ENCODE assay signal across 8 mouse cellular contexts in the genomic region with DNA sequence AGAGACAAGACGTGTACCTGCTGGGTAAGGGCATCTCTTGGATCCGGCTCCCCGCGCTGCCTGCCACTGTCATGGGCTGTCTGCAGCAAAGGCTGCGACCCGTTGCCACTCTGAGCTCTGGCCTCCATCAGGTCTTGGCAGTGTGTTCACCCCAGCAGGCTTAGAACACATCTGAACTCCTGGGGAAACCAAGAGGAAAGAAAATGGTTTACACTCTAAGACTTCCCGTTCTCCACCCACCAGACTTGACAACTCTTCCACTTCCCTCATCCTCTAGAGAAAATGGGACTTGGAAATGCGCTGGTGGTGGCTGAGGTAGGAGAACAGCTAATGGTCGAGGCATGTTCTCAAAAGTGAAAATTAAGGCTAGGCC. TPM values are rescaled to one million over a fixed set of nuclear protein-coding genes. Genes with fewer than 3 reads are reported as not detected.
DNase-seq lines count a peak whose midpoint lies in the region; ATAC-seq lines count a peak whose summit lies in the region.

No protein-coding gene starts in this region.

- peak overlapping the region; percentile 41 for H3K9ac ChIP-seq in intestine, embryonic 15.5 days
- no peak overlapping the region for H3K9ac ChIP-seq in liver, embryonic 12.5 days

- no peak for ATAC-seq in intestine, embryonic 15.5 days
- no peak for ATAC-seq in liver, embryonic 12.5 days
- no peak for ATAC-seq in erythroblast, adult 5-6 weeks (replicated peaks; ENCODE audit: low FRiP score, poor library complexity, severe bottlenecking)

- peak overlapping the region; percentile 84 for H3K4me3 ChIP-seq in forebrain, embryonic 10.5 days
- H3K4me3 ChIP-seq in intestine, embryonic 15.5 days (replicated peaks): peak overlapping the region; percentile 81
- H3K4me3 ChIP-seq in liver, embryonic 12.5 days: peak overlapping the region; percentile 14

- 32% methylated on average over 9 of the region's 9 CpGs for WGBS in forebrain, embryonic 10.5 days
- WGBS in intestine, embryonic 15.5 days: 30% methylated on average over 9 of the region's 9 CpGs
- WGBS in liver, embryonic 12.5 days (ENCODE audit: insufficient replicate concordance): 59% methylated on average over 9 of the region's 9 CpGs

- H3K27me3 ChIP-seq in forebrain, embryonic 10.5 days (ENCODE audit: poor library complexity, severe bottlenecking): peaks cover 14% of the 10 kb centered on the region
- H3K27me3 ChIP-seq in intestine, embryonic 15.5 days (replicated peaks): no peaks in the 10 kb centered on the region
- peaks cover 45% of the 10 kb centered on the region for H3K27me3 ChIP-seq in liver, embryonic 12.5 days (replicated peaks)

- H3K27ac ChIP-seq in forebrain, embryonic 10.5 days: peak overlapping the region; percentile 8
- H3K27ac ChIP-seq in intestine, embryonic 15.5 days: no peak overlapping the region
- H3K27ac ChIP-seq in liver, embryonic 12.5 days: no peak overlapping the region

- peaks cover 39% of the 10 kb centered on the region for H3K4me1 ChIP-seq in forebrain, embryonic 10.5 days
- H3K4me1 ChIP-seq in intestine, embryonic 15.5 days (replicated peaks): peaks cover 14% of the 10 kb centered on the region
- H3K4me1 ChIP-seq in liver, embryonic 12.5 days: peaks cover 18% of the 10 kb centered on the region; the same call in 1 of the 2 replicates

- DNase-seq in layer of hippocampus, adult 8-10 months (ENCODE audit: low spot score in 2 of 2): peak; percentile 22 to 36
- no peak for DNase-seq in layer of hippocampus, adult 9-10 months (ENCODE audit: low spot score)
- peak; percentile 68 for DNase-seq in adipocyte (ENCODE audit: low spot score)
- DNase-seq in forebrain, embryonic 10.5 days (ENCODE audit: extremely low spot score, low spot score): peak; percentile 29
- peak; percentile 52 for DNase-seq in right cerebral cortex, postnatal 25 days

- peak overlapping the region; percentile 79 for H3K4me2 ChIP-seq in intestine, embryonic 15.5 days (replicated peaks)
- peak overlapping the region; percentile 73 for H3K4me2 ChIP-seq in liver, embryonic 12.5 days

- no peaks in the 10 kb centered on the region for H3K9me3 ChIP-seq in forebrain, embryonic 10.5 days
- no peaks in the 10 kb centered on the region for H3K9me3 ChIP-seq in intestine, embryonic 15.5 days
- no peaks in the 10 kb centered on the region for H3K9me3 ChIP-seq in liver, embryonic 12.5 days (replicated peaks)

- H3K36me3 ChIP-seq in forebrain, embryonic 10.5 days (replicated peaks): peaks cover 23% of the 10 kb centered on the region
- 0 out of 2 replicates have a peak, but pooled peaks cover 2% of the 10 kb centered on the region for H3K36me3 ChIP-seq in intestine, embryonic 15.5 days
- H3K36me3 ChIP-seq in liver, embryonic 12.5 days: peaks cover 10% of the 10 kb centered on the region

RNA-seq across cellular contexts. Expression of gene Spry2, which starts 3.0 kb away (rescaled TPM):
- total RNA-seq in layer of hippocampus, adult 8-10 months (2022): 10 to 100 TPM; 69.0 to 80.8 (median 69.4) TPM
- polyA plus RNA-seq in forebrain, embryonic 10.5 days (2016; fragmentation: Nextera tagmentation; extraction: Ambion mirVana): 24.7 and 27.6 TPM in 2 replicates
- 39.8 and 53.3 TPM in 2 replicates for polyA plus RNA-seq in intestine, embryonic 15.5 days (2015; fragmentation: Nextera tagmentation; extraction: Ambion mirVana)
- 6.6 and 7.1 TPM in 2 replicates for polyA plus RNA-seq in liver, embryonic 12.5 days (2016; fragmentation: Nextera tagmentation; extraction: Ambion mirVana)
- total RNA-seq in erythroblast, adult 5-6 weeks (2015; ENCODE audit: low replicate concordance): 2.5 and 3.7 TPM in 2 replicates
- total RNA-seq in erythroblast, adult 5-6 weeks (2017; ENCODE audit: low replicate concordance): 1.8 and 2.8 TPM in 2 replicates

Comparison
In these comparisons a context has a peak if more than half of its experiments do, and no peak if none do; other contexts are left out.
1. H3K4me3 ChIP-seq: peak in every context shown above with its lines; median percentile 84 in forebrain, embryonic 10.5 days; 81 in intestine, embryonic 15.5 days; 14 in liver, embryonic 12.5 days.